Mouse (Mus musculus): Measurements from ENCODE around the gene Gpr34.

GRCm38 (mm10) chrX:13656721-13657120, 24.8 kb downstream of the Gpr34 start:
- TF ChIP-seq CTCF (IDR thresholded peaks at IDR 0.05; ENCODE audit: extremely low read depth, insufficient read depth, low read length) (peak; percentile 27; the same call in 1 of the 2 replicates), POLR2A (IDR thresholded peaks at IDR 0.05; ENCODE audit: extremely low read depth, insufficient read depth, low read length) (no peak)

Data from cortical plate, adult 2 months (tissue).